Mouse (Mus musculus) heart, embryonic 15.5 days (tissue): Measurements from ENCODE around the gene Fam192a. TPM values are rescaled to one million over a fixed set of nuclear protein-coding genes. Genes with fewer than 3 reads are reported as not detected.

Experiments
- ATAC-seq: fragments of 200-750 bp; cut with Nextera tagmentation; replicated peaks from 2 replicates; pipeline ENCODE4 v1.8.0; 2017; ENCODE audit warnings: low read depth, moderate TSS enrichment; ENCODE audit not compliant: insufficient number of reproducible peaks, insufficient read depth, low FRiP score
- H3K27ac ChIP-seq: fragments of 300-500 bp; sonication (generic); 2 replicates; pipeline ENCODE4 v1.5.1; 2015; ENCODE audit warnings: mild to moderate bottlenecking, inconsistent platforms
- H3K27me3 ChIP-seq: fragments of 300-500 bp; sonication (generic); 2 replicates; pipeline ENCODE4 v1.6.1; 2015; ENCODE audit warnings: inconsistent platforms
- H3K36me3 ChIP-seq: fragments of 300-500 bp; sonication (generic); 2 replicates; pipeline ENCODE4 v1.6.1; 2015; ENCODE audit warnings: mild to moderate bottlenecking, inconsistent platforms
- H3K4me1 ChIP-seq: fragments of 300-500 bp; sonication (generic); replicated peaks from 2 replicates; pipeline ENCODE4 v1.6.1; 2015; ENCODE audit warnings: inconsistent platforms
- H3K4me2 ChIP-seq: fragments of 300-500 bp; sonication (generic); 2 replicates; pipeline ENCODE4 v1.6.1; 2015; ENCODE audit warnings: inconsistent platforms, mild to moderate bottlenecking, moderate library complexity
- H3K4me3 ChIP-seq: fragments of 300-500 bp; sonication (generic); 2 replicates; pipeline ENCODE4 v1.5.1; 2015; ENCODE audit warnings: mild to moderate bottlenecking, inconsistent platforms
- H3K9ac ChIP-seq: fragments of 300-500 bp; sonication (generic); 2 replicates; pipeline ENCODE4 v1.6.1; 2015; ENCODE audit warnings: mild to moderate bottlenecking, inconsistent platforms
- H3K9me3 ChIP-seq: fragments of 300-500 bp; sonication (generic); replicated peaks from 2 replicates; pipeline ENCODE4 v1.6.1; 2016; ENCODE audit warnings: inconsistent platforms
- WGBS: fragments of 180-500 bp; shearing (Covaris S2); methylation state at CpG from one replicate; pipeline ENCODE4 v1.1.7; 2015; ENCODE audit warnings: mixed read lengths; 5-methylcytosine and 5-hydroxymethylcytosine counted together
- polyA plus RNA-seq: library from polyadenylated mRNA; unstranded; fragments of >200 nt; fragmentation: Nextera tagmentation; extraction: Ambion mirVana; gene quantifications from 2 replicates; pipeline ENCODE4 v1.2.1, GENCODE M21; 2015

The Fam192a gene
- polyA plus RNA-seq, 1 experiment from 2014 or later = 35.2 TPM

DNA sequence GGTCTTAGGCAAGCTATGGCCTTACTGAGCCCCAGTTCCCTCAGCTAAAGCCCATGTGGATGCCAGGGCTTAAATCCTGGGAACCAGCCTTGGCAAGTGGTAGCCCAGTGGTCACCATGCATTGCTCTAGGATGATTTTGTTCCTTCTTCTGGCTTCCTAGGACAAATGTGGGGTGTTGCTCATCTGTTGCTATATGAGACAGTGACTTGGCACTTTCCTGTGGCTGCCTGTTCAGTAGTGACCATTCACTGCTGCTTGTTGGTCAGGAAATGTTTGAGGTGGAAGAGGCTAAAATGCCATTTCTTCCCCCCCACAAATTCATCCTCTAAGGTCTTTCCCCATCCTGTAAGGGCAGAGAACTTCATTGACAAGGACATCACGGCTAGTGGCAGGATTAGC is 32.4 kb downstream of the Fam192a start:
- WGBS = 75% methylated on average over 1 of the region's 1 CpGs
- no peak for ATAC-seq

DNA sequence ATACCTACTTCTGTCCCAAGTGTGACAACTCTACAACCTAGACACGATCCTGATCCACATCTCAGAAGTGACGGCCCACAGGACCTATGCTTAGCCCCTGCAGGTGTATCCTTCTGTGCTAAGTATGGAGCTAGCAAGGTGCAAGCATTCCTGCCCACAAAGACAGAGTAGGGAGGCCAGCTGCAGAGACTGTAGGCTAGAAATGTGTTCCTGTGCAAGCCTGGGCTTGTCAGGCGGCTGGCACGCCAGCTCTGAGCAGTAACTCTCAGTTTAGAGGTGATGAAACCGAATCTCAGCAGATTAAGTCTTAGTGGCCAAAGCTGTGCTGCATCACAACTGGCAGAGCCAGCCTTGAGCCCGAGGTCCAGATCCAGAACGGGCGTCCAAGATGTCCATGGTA is 33.7 kb downstream of the Fam192a start:
- Histone ChIP-seq H3K4me2 (no peak overlapping the region), H3K4me1 (no peaks in the 10 kb centered on the region), H3K27ac (no peak overlapping the region), H3K9ac (no peak overlapping the region), H3K4me3 (no peak overlapping the region), H3K9me3 (no peaks in the 10 kb centered on the region), H3K36me3 (no peaks in the 10 kb centered on the region), H3K27me3 (no peaks in the 10 kb centered on the region)
- no peak for ATAC-seq
- 84% methylated on average over 8 of the region's 8 CpGs for WGBS

More for the DNA sequence above, 32.4 kb downstream of the Fam192a start:
- H3K27me3 ChIP-seq = no peaks in the 10 kb centered on the region
- no peaks in the 10 kb centered on the region for H3K9me3 ChIP-seq
- peaks cover 11% of the 10 kb centered on the region for H3K36me3 ChIP-seq
- H3K4me3 ChIP-seq = no peak overlapping the region
- H3K9ac ChIP-seq = no peak overlapping the region
- no peak overlapping the region for H3K4me2 ChIP-seq
- no peak overlapping the region for H3K27ac ChIP-seq
- no peaks in the 10 kb centered on the region for H3K4me1 ChIP-seq

DNA sequence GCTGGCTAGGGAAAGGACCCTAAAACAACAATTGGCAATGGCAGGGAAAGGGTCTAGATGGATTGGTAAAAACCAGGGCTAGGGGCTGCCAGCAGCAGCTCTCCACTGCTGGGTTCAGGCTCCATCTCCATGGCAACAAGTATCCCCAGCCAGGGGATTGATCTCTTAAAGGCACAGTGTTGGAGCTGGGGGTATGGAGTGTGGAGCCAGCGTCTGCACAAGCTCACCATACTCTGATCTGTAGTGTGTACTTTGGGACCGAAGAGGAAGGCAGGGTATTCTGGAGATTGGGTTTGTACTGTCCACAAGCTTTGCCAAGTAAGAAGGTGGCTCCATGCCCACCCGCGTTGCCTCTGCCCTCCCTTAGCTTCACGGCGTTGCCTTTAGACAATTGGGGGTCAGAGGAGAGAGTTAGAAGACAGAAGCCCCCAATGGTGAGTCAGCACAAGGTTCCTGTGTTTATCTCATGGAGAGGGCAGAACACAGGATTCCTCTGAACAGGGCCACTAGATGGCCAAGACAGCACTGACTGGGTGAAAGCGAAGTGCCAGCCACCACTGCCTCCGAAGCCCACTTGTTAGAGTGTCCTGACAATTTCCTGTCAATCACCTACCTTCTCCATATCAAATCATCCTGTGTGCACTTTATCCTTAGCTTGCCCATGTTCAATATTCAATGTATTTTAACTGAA is 34.5 kb downstream of the Fam192a start:
- ATAC-seq = no peak
- 74% methylated on average over 8 of the region's 8 CpGs for WGBS

DNA sequence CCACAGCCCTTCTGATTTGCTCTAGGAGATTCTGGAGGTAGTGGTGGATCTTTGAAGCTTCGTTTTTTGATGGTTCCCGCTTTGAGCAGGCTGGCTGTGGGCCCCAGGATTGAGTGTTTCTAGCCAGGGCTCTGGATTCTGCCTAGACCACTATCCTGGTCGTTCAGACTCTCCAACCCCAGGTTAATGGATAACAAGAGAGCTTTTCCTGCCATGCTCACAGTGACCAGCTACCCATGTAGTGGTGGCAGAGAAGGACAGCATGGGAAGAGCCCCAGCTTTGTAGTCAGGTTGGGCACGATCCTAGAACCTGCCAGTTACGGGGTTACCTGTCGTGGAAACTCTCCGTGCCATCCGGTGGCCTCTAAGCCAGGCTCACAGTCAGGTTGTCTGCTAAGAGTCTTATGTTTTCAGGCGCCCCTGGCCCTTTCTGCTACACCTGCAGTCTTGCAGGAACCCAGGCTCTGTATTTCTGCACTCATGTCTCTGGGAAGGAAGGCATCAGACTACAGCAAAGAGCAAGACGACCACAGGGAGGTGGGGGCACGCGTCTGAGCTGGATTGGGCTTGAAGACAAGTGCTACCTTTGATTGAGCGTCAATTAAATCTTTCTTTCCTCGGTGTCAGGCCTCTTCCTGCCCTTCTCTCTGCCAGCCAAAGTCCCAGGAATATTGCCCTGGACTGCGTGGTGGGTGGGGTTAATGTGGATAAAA is 35.2 kb downstream of the Fam192a start:
- H3K4me2 ChIP-seq = no peak overlapping the region
- H3K36me3 ChIP-seq = no peaks in the 10 kb centered on the region
- 68% methylated on average over 15 of the region's 15 CpGs for WGBS
- no peak for ATAC-seq
- no peaks in the 10 kb centered on the region for H3K27me3 ChIP-seq
- H3K27ac ChIP-seq = no peak overlapping the region
- no peak overlapping the region for H3K4me3 ChIP-seq
- H3K9ac ChIP-seq = no peak overlapping the region
- no peaks in the 10 kb centered on the region for H3K9me3 ChIP-seq
- H3K4me1 ChIP-seq = no peaks in the 10 kb centered on the region

More for the DNA sequence above, 34.5 kb downstream of the Fam192a start:
- no peak overlapping the region for H3K4me3 ChIP-seq
- H3K36me3 ChIP-seq = no peaks in the 10 kb centered on the region
- H3K27ac ChIP-seq = no peak overlapping the region
- no peaks in the 10 kb centered on the region for H3K4me1 ChIP-seq
- no peaks in the 10 kb centered on the region for H3K9me3 ChIP-seq
- H3K9ac ChIP-seq = no peak overlapping the region
- H3K4me2 ChIP-seq = no peak overlapping the region
- no peaks in the 10 kb centered on the region for H3K27me3 ChIP-seq

DNA sequence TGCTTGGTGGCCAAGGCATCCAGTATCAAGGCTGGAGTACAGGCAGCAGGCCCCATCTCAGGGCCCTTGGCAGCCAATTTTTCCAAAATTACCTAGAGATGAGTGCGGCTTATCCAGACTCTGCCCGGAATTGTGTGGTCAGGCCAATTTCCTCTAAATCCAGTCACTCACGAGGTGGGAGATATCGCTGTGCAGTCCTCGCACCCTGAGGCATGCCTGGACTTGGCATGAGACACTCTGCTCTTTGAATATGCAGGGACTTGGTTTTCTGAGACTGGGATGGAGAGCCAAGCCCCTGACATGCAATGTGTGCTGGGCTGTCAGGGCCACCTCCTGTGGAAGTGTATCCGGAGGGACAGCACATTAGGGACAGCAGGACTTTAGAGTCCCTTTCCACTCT is 35.8 kb downstream of the Fam192a start:
- Histone ChIP-seq H3K4me1 (no peaks in the 10 kb centered on the region), H3K27me3 (no peaks in the 10 kb centered on the region), H3K4me3 (no peak overlapping the region), H3K9ac (no peak overlapping the region), H3K36me3 (no peaks in the 10 kb centered on the region), H3K4me2 (no peak overlapping the region), H3K9me3 (no peaks in the 10 kb centered on the region), H3K27ac (no peak overlapping the region)
- ATAC-seq = no peak
- 73% methylated on average over 6 of the region's 6 CpGs for WGBS

DNA sequence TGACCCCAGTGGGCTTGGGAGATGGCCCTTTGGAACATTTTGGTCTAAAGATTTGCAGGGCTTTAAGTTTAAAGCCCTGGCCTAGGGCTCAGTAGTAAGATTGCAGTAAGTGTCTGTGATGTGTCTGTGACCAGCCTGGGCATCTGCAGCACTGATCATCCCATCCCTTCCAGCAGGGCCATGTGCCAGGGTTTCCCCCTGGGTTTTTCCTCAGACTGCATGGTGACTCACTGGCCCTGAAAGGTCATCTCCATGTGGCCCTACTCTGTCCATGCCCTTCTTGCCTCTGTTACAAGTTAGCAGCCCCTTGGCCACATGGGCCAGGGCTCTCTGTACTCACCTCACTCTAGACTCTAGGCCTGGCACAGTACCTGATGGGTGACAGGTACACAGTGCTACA is 37.4 kb downstream of the Fam192a start:
- H3K27me3 ChIP-seq = no peaks in the 10 kb centered on the region
- no peaks in the 10 kb centered on the region for H3K36me3 ChIP-seq
- no peak overlapping the region for H3K4me2 ChIP-seq
- no peaks in the 10 kb centered on the region for H3K9me3 ChIP-seq
- no peak overlapping the region for H3K9ac ChIP-seq
- no peak overlapping the region for H3K4me3 ChIP-seq
- ATAC-seq = no peak
- no peaks in the 10 kb centered on the region for H3K4me1 ChIP-seq
- H3K27ac ChIP-seq = no peak overlapping the region

DNA sequence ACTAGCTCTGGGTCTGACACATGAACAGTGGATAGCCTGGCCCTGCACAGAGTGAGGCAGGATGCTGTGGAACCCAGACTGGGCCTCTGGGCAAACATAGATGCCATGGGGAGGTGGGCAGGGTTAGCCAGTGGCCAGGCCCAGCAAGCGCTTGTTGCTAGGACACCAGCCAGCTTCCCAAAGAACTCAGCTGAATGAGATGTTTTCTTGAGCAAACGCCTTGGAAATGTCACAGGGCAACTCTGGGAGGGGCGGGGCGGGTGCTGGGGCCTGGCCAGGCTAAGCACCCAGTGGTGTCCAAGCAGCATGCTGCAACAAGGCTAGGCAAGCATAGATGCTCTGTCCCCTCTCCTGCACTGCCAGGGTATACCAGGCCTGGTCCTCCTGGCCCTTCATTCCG is 40.5 kb downstream of the Fam192a start:
- H3K4me1 ChIP-seq = no peaks in the 10 kb centered on the region
- H3K4me3 ChIP-seq = no peak overlapping the region
- H3K27ac ChIP-seq = no peak overlapping the region
- ATAC-seq = no peak
- H3K9me3 ChIP-seq = no peaks in the 10 kb centered on the region
- no peaks in the 10 kb centered on the region for H3K36me3 ChIP-seq
- no peak overlapping the region for H3K4me2 ChIP-seq
- 67% methylated on average over 5 of the region's 5 CpGs for WGBS
- H3K27me3 ChIP-seq = no peaks in the 10 kb centered on the region
- H3K9ac ChIP-seq = no peak overlapping the region

DNA sequence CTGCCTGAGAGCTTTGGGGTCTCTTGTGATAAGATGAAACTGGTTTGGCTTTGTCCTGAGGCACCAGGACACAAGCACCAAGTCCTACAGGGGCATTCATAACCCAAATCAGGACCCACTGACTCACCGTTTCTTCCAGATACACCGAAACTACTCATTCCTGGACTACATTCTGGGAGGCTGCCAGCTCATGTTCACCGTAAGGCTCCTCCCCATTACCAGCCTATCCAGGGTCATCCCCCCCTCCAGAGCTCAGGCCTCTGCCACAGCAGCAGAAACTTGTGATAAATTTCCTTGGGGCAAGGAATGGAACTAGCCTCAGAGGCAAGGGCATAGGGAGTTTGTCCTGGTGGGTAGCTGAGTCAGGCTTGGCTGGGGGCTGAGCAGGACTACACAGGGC is 44.5 kb downstream of the Fam192a start:
- no peak for ATAC-seq
- Histone ChIP-seq H3K27me3 (no peaks in the 10 kb centered on the region), H3K4me1 (no peaks in the 10 kb centered on the region), H3K4me2 (no peak overlapping the region), H3K9ac (no peak overlapping the region), H3K27ac (no peak overlapping the region), H3K4me3 (no peak overlapping the region), H3K36me3 (no peaks in the 10 kb centered on the region), H3K9me3 (no peaks in the 10 kb centered on the region)
- 70% methylated on average over 3 of the region's 3 CpGs for WGBS

DNA sequence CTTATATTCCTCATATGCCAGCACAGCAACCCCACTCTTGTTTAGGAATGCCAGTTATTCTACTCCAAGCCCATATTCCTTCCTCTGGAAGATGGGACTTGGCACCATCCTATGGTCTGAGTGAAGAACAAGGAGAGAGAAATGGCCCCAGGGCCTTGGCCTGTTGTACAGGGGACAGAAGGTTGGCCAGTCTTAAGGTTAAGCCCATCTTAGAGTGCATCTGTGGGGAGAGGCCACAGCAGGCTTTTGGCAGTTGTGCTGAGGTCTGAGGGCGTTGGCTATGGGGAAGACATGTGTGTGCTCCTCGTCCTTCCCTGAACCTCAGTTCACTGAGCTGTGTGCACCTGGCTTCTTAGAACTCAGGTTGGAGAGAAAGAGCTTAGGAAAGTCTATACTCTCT is 49.1 kb downstream of the Fam192a start:
- WGBS = 86% methylated on average over 2 of the region's 2 CpGs
- no peaks in the 10 kb centered on the region for H3K9me3 ChIP-seq
- no peak overlapping the region for H3K9ac ChIP-seq
- H3K4me1 ChIP-seq = peaks cover 12% of the 10 kb centered on the region
- ATAC-seq = no peak
- H3K4me3 ChIP-seq = no peak overlapping the region
- H3K27me3 ChIP-seq = no peaks in the 10 kb centered on the region
- no peaks in the 10 kb centered on the region for H3K36me3 ChIP-seq
- H3K4me2 ChIP-seq = no peak overlapping the region
- H3K27ac ChIP-seq = no peak overlapping the region

DNA sequence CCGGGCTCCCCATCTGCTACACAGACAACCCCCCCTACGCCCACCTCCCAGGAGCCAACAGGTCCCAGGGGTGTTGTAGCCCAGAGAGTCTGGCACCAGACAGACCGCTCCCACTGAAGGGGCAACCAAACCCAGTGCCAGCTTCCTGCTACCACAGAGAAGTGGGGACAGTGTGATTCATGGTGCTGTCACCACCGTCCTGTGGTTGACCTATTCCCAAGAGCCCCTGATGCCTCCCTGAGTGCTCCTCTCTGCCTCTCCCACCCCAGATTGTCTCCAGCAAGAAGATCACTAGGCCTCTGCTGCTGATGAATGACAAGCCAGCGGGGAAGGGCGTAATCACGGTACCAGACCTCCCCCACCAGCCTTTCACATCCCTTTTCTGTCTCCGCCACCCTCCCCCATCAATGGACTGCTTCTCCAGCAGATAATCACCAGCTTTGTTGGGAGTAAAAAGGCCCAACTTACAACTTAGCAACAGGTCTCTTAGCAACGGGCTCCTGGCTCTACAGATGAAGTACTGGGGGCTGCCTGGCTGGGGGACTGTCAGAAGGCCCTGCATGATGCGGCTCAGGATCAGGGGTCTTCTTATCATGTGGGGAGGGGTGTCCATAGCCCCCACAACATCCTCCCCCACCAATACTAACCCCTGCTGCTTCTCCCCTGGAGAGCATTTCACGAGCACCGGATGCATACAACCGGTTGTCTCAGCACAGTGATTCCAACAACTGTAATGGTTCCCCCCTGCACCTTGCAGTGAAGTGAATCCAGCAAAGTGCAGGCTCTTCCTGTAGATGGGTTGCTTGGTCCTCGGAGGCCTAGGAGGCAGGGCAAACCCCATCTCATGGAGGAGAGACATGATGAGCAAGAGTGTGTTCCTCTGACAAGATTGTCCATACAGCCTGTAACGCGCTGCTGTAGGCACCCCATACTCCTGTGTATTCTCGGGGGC is 50.0 kb downstream of the Fam192a start:
- Histone ChIP-seq H3K9me3 (no peaks in the 10 kb centered on the region), H3K4me3 (no peak overlapping the region), H3K4me1 (peaks cover 12% of the 10 kb centered on the region), H3K4me2 (no peak overlapping the region), H3K36me3 (no peaks in the 10 kb centered on the region), H3K9ac (no peak overlapping the region), H3K27ac (no peak overlapping the region), H3K27me3 (no peaks in the 10 kb centered on the region)
- ATAC-seq = no peak
- WGBS = 58% methylated on average over 17 of the region's 17 CpGs

DNA sequence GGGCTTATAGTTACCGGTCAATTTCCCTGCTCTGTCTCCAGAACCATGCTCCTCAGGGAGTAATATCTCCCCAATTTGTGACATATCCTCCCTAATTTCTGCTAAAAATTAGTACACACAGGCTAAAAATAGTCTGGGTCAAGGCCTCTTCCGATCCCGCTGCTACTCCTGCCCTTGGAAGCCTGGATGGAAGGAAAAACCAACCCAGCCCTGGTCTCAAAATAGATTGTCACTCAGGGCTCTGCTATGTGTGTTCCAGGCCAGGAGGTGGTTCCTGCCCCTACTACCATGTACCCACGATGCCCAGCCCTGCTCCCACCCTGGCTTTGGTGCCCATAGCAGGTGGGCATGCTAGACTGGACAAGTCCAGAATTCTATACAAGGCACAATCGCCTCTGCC is 51.8 kb downstream of the Fam192a start:
- Histone ChIP-seq H3K4me1 (peaks cover 12% of the 10 kb centered on the region), H3K27ac (no peak overlapping the region), H3K9ac (no peak overlapping the region), H3K27me3 (no peaks in the 10 kb centered on the region), H3K36me3 (no peaks in the 10 kb centered on the region), H3K4me3 (no peak overlapping the region), H3K4me2 (no peak overlapping the region), H3K9me3 (no peaks in the 10 kb centered on the region)
- 52% methylated on average over 5 of the region's 5 CpGs for WGBS
- no peak for ATAC-seq
